Mouse (Mus musculus) liver, embryonic 14.5 days (tissue): Measurements from ENCODE around the gene Fam163a. TPM values are rescaled to one million over a fixed set of nuclear protein-coding genes. Genes with fewer than 3 reads are reported as not detected.

Source experiments
- ATAC-seq: fragments of 200-750 bp; cut with Nextera tagmentation; 2 replicates; pipeline ENCODE4 v1.8.0; 2017; ENCODE audit warnings: moderate number of reproducible peaks, mild to moderate bottlenecking, moderate library complexity; ENCODE audit not compliant: insufficient read depth
- DNase-seq, 3 experiments: peaks; one replicate each; pipeline ENCODE4 v3.0.0-alpha.2; 2012 to 2013; ENCODE audit warnings: low read depth in 3 of 3, low spot score in 3 of 3
- H3K27ac ChIP-seq: fragments of 300-500 bp; sonication (generic); 2 replicates; pipeline ENCODE4 v1.5.1; 2014; ENCODE audit warnings: moderate library complexity, mild to moderate bottlenecking, control low read depth, inconsistent platforms
- H3K27me3 ChIP-seq: fragments of 300-500 bp; sonication (generic); 2 replicates; pipeline ENCODE4 v1.6.1; 2014; ENCODE audit warnings: mild to moderate bottlenecking, low read length, moderate library complexity; ENCODE audit not compliant: control insufficient read depth, insufficient read depth
- H3K36me3 ChIP-seq: fragments of 300-500 bp; sonication (generic); replicated peaks from 2 replicates; pipeline ENCODE4 v1.6.1; 2014; ENCODE audit warnings: low read depth; ENCODE audit not compliant: control insufficient read depth, insufficient read depth
- H3K4me1 ChIP-seq, 2 experiments: fragments of 200-500 bp in 1 of 2; fragments of 300-500 bp in 1 of 2; sonication (generic) in 1 of 2; replicated peaks; 2 replicates each; pipeline ENCODE4 v1.6.1; 2012 to 2014; ENCODE audit warnings: antibody characterized with exemption in 1 of 2, inconsistent platforms in 1 of 2, low read length in 1 of 2; ENCODE audit not compliant: control insufficient read depth in 2 of 2, insufficient read depth in 2 of 2
- H3K4me2 ChIP-seq: fragments of 300-500 bp; sonication (generic); 2 replicates; pipeline ENCODE4 v1.6.1; 2014; ENCODE audit warnings: low read depth, mild to moderate bottlenecking, control low read depth, moderate library complexity
- H3K4me3 ChIP-seq, 2 experiments: fragments of 200-500 bp in 1 of 2; fragments of 300-500 bp in 1 of 2; sonication (generic) in 1 of 2; 2 replicates each; pipeline ENCODE4 v1.5.1; 2012 to 2014; ENCODE audit warnings: low read depth in 2 of 2, low read length in 2 of 2, mild to moderate bottlenecking in 2 of 2, control low read depth in 1 of 2, inconsistent platforms in 1 of 2, moderate library complexity in 1 of 2; ENCODE audit not compliant: insufficient read depth in 1 of 2
- H3K9ac ChIP-seq: fragments of 300-500 bp; sonication (generic); replicated peaks from 2 replicates; pipeline ENCODE4 v1.6.1; 2014; ENCODE audit warnings: mild to moderate bottlenecking, control low read depth, moderate library complexity
- H3K9me3 ChIP-seq: fragments of 300-500 bp; sonication (generic); 2 replicates; pipeline ENCODE4 v1.6.1; 2016; ENCODE audit warnings: low read length, mixed read lengths; ENCODE audit not compliant: control insufficient read depth
- CTCF ChIP-seq: IDR thresholded peaks from 2 replicates; pipeline ENCODE4 v1.5.1; 2016; ENCODE audit warnings: antibody characterized with exemption, low read depth, control low read depth
- EP300 ChIP-seq: IDR thresholded peaks from 2 replicates; pipeline ENCODE4 v1.6.1; 2016; ENCODE audit warnings: antibody characterized with exemption, low read depth
- WGBS: fragments of 180-500 bp; shearing (Covaris S2); extraction: QIAGEN DNeasy Blood & Tissue Kit; methylation state at CpG from one replicate; pipeline ENCODE4 v1.1.7; 2014; ENCODE audit not compliant: insufficient replicate concordance; 5-methylcytosine and 5-hydroxymethylcytosine counted together
- polyA plus RNA-seq, 2 experiments: library from polyadenylated mRNA; depleted of rRNA in 1 of 2; stranded (reverse) in 1 of 2; unstranded in 1 of 2; fragments of >200 nt; fragmentation: Nextera tagmentation in 1 of 2; extraction: Ambion mirVana in 1 of 2; gene quantifications; 2 replicates each; pipeline versions ENCODE4 v1.2.1 to v1.2.3; 2012 to 2014

Fam163a gene
- polyA plus RNA-seq, 2 experiments = 0.01 TPM; not detected in 1

- H3K9me3 ChIP-seq = no peaks in the 10 kb centered on the region
- TF ChIP-seq EP300 (no peak), CTCF (no peak)
- H3K4me1 ChIP-seq = peaks cover 0 to 5% of the 10 kb centered on the region in 2 experiments; a peak in 1 of 4 replicates
- H3K36me3 ChIP-seq = peaks cover 20% of the 10 kb centered on the region
- H3K9ac ChIP-seq = no peak overlapping the region
- 73% methylated on average over 14 of the region's 14 CpGs for WGBS
- no peak overlapping the region for H3K27ac ChIP-seq
- no peaks in the 10 kb centered on the region for H3K27me3 ChIP-seq
- H3K4me2 ChIP-seq = no peak overlapping the region
- DNase-seq (no peak), ATAC-seq (no peak)
- H3K4me3 ChIP-seq = no peak overlapping the region
These were observed 134.7 kb downstream of the Fam163a start for GRCm38 (mm10) chr1:156070106-156070505.

GRCm38 (mm10) chr1:156066133-156066532 lies 138.7 kb downstream of the Fam163a start:
- H3K4me1 ChIP-seq = no peaks in the 10 kb centered on the region
- no peak overlapping the region for H3K4me3 ChIP-seq
- DNase-seq (no peak), ATAC-seq (no peak)
- no peak overlapping the region for H3K4me2 ChIP-seq
- WGBS = 49% methylated on average over 3 of the region's 3 CpGs
- TF ChIP-seq EP300 (no peak), CTCF (no peak)
- peaks cover 54% of the 10 kb centered on the region for H3K36me3 ChIP-seq
- H3K9me3 ChIP-seq = no peaks in the 10 kb centered on the region
- H3K27ac ChIP-seq = no peak overlapping the region
- no peaks in the 10 kb centered on the region for H3K27me3 ChIP-seq
- no peak overlapping the region for H3K9ac ChIP-seq

GRCm38 (mm10) chr1:156062193-156062592 lies 142.6 kb downstream of the Fam163a start:
- ATAC-seq = no peak
- Histone ChIP-seq H3K4me3 (no peak overlapping the region), H3K27me3 (no peaks in the 10 kb centered on the region), H3K9ac (no peak overlapping the region), H3K4me1 (no peaks in the 10 kb centered on the region), H3K36me3 (peaks cover 64% of the 10 kb centered on the region), H3K9me3 (no peaks in the 10 kb centered on the region), H3K4me2 (no peak overlapping the region), H3K27ac (no peak overlapping the region)
- WGBS = 87% methylated on average over 4 of the region's 4 CpGs
- TF ChIP-seq CTCF (no peak), EP300 (no peak)
- DNase-seq = no peak

GRCm38 (mm10) chr1:156058207-156058606 lies 146.6 kb downstream of the Fam163a start:
- 71% methylated on average over 2 of the region's 2 CpGs for WGBS

GRCm38 (mm10) chr1:156046688-156047087 lies 158.1 kb downstream of the Fam163a start:
- WGBS = 89% methylated on average over 3 of the region's 3 CpGs
- ATAC-seq (no peak), DNase-seq (no peak)
- Histone ChIP-seq H3K9ac (no peak overlapping the region), H3K9me3 (no peaks in the 10 kb centered on the region), H3K4me3 (no peak overlapping the region), H3K4me2 (no peak overlapping the region), H3K27me3 (no peaks in the 10 kb centered on the region), H3K36me3 (peaks cover 71% of the 10 kb centered on the region), H3K4me1 (peaks cover 9 to 16% of the 10 kb centered on the region in 2 experiments), H3K27ac (no peak overlapping the region)
- no peak for TF ChIP-seq CTCF
- TF ChIP-seq EP300 = no peak

More at GRCm38 (mm10) chr1:156058207-156058606, 146.6 kb downstream of the Fam163a start:
- no peak overlapping the region for H3K4me2 ChIP-seq
- ATAC-seq (no peak), DNase-seq (no peak)
- H3K4me1 ChIP-seq = no peaks in the 10 kb centered on the region
- peaks cover 57% of the 10 kb centered on the region for H3K36me3 ChIP-seq
- no peak overlapping the region for H3K27ac ChIP-seq
- H3K9me3 ChIP-seq = no peaks in the 10 kb centered on the region
- no peak for TF ChIP-seq CTCF
- no peak for TF ChIP-seq EP300
- H3K4me3 ChIP-seq = no peak overlapping the region
- no peaks in the 10 kb centered on the region for H3K27me3 ChIP-seq
- H3K9ac ChIP-seq = no peak overlapping the region
